Mouse (Mus musculus): ENCODE results near the gene Slc36a4. TPM values are rescaled to one million over a fixed set of nuclear protein-coding genes. Genes with fewer than 3 reads are reported as not detected.

The Slc36a4 gene
- total RNA-seq, 2 experiments from 2014 or later = 8.6 to 12.5 TPM

Other genes with a start within 250 kb of the Slc36a4 start
- gene Smco4, start 216.3 kb upstream of the Slc36a4 start, total RNA-seq (2021) = 10 to 100 TPM; 17.0 to 17.9 TPM
- gene Deup1, start 81.8 kb upstream of the Slc36a4 start, total RNA-seq (2021) = under 1 TPM; 0.09 to 0.11 TPM
- gene Mtnr1b, start 164.8 kb downstream of the Slc36a4 start, total RNA-seq (2021) = not detected

Measured in gastrocnemius, postnatal 10 days (tissue).